Mouse (Mus musculus): ENCODE data around the gene Gm4707. TPM values are rescaled to one million over a fixed set of nuclear protein-coding genes. Genes with fewer than 3 reads are reported as not detected.

The Gm4707 gene
- 0.92 and 1.1 TPM in 2 replicates for total RNA-seq (2014; rRNA removed)
- polyA plus RNA-seq (2012; rRNA removed) = 0.07 TPM in 1 of 2 replicates, not detected in the other

GRCm38 (mm10) chr17:71459818-71460217 lies at the start of gene Gm4707:
Gene Gm4707, minus strand, starts transcription at chr17:71459918.
- Histone ChIP-seq H3K4me1 (ENCODE audit: control insufficient read depth, insufficient read depth, low read length) (no peaks in the 10 kb centered on the region), H3K4me3 (ENCODE audit: insufficient read depth, low read depth, low read length) (no peak within 1 kb of the TSS), H3K79me2 (ENCODE audit: control insufficient read depth, insufficient read depth, low read length) (peaks cover 15% of the 10 kb centered on the region; the same call in 1 of the 2 replicates), H3K27me3 (ENCODE audit: control insufficient read depth, insufficient read depth, low read length) (no peaks in the 10 kb centered on the region), H3K9ac (ENCODE audit: low read depth, low read length) (no peak within 1 kb of the TSS), H3K36me3 (ENCODE audit: control insufficient read depth, insufficient read depth, low read length) (peaks cover 12% of the 10 kb centered on the region), H3K27ac (replicated peaks; ENCODE audit: insufficient read depth, low read depth, low read length) (no peak within 1 kb of the TSS)
- TF ChIP-seq POLR2A (IDR thresholded peaks at IDR 0.05; ENCODE audit: extremely low read depth, insufficient read depth, low read length) (no peak), CTCF (IDR thresholded peaks at IDR 0.05; ENCODE audit: low read depth, low read length) (no peak)
- WGBS = 98% methylated on average over 2 of the region's 2 CpGs
- DNase-seq (ENCODE audit: extremely low read depth, low read depth, low spot score) = no peak

- Histone ChIP-seq H3K9ac (ENCODE audit: low read depth, low read length) (no peak overlapping the region), H3K27me3 (ENCODE audit: control insufficient read depth, insufficient read depth, low read length) (no peaks in the 10 kb centered on the region), H3K4me1 (ENCODE audit: control insufficient read depth, insufficient read depth, low read length) (peaks cover 2% of the 10 kb centered on the region), H3K27ac (replicated peaks; ENCODE audit: insufficient read depth, low read depth, low read length) (no peak overlapping the region), H3K79me2 (ENCODE audit: control insufficient read depth, insufficient read depth, low read length) (no peaks in the 10 kb centered on the region), H3K4me3 (ENCODE audit: insufficient read depth, low read depth, low read length) (no peak overlapping the region), H3K36me3 (ENCODE audit: control insufficient read depth, insufficient read depth, low read length) (no peaks in the 10 kb centered on the region)
- no peak for TF ChIP-seq CTCF (IDR thresholded peaks at IDR 0.05; ENCODE audit: low read depth, low read length)
- TF ChIP-seq POLR2A (IDR thresholded peaks at IDR 0.05; ENCODE audit: extremely low read depth, insufficient read depth, low read length) = no peak
- WGBS = 91% methylated on average over 8 of the region's 8 CpGs
- no peak for DNase-seq (ENCODE audit: extremely low read depth, low read depth, low spot score)
Observed at GRCm38 (mm10) chr17:71506832-71507231, 47.1 kb upstream of the Gm4707 start.

GRCm38 (mm10) chr17:71495784-71496183 lies 36.1 kb upstream of the Gm4707 start:
- 90% methylated on average over 4 of the region's 4 CpGs for WGBS
- Histone ChIP-seq H3K27ac (replicated peaks; ENCODE audit: insufficient read depth, low read depth, low read length) (no peak overlapping the region), H3K36me3 (ENCODE audit: control insufficient read depth, insufficient read depth, low read length) (no peaks in the 10 kb centered on the region), H3K79me2 (ENCODE audit: control insufficient read depth, insufficient read depth, low read length) (no peaks in the 10 kb centered on the region), H3K27me3 (ENCODE audit: control insufficient read depth, insufficient read depth, low read length) (no peaks in the 10 kb centered on the region), H3K4me1 (ENCODE audit: control insufficient read depth, insufficient read depth, low read length) (peaks cover 2% of the 10 kb centered on the region; the same call in 1 of the 2 replicates), H3K4me3 (ENCODE audit: insufficient read depth, low read depth, low read length) (no peak overlapping the region), H3K9ac (ENCODE audit: low read depth, low read length) (no peak overlapping the region)
- TF ChIP-seq POLR2A (IDR thresholded peaks at IDR 0.05; ENCODE audit: extremely low read depth, insufficient read depth, low read length) = no peak
- no peak for TF ChIP-seq CTCF (IDR thresholded peaks at IDR 0.05; ENCODE audit: low read depth, low read length)
- DNase-seq (ENCODE audit: extremely low read depth, low read depth, low spot score) = no peak

GRCm38 (mm10) chr17:71491332-71491686 lies 31.6 kb upstream of the Gm4707 start:
- Histone ChIP-seq H3K9ac (ENCODE audit: low read depth, low read length) (no peak overlapping the region), H3K27ac (replicated peaks; ENCODE audit: insufficient read depth, low read depth, low read length) (no peak overlapping the region), H3K79me2 (ENCODE audit: control insufficient read depth, insufficient read depth, low read length) (no peaks in the 10 kb centered on the region), H3K27me3 (ENCODE audit: control insufficient read depth, insufficient read depth, low read length) (no peaks in the 10 kb centered on the region), H3K4me3 (ENCODE audit: insufficient read depth, low read depth, low read length) (no peak overlapping the region), H3K4me1 (ENCODE audit: control insufficient read depth, insufficient read depth, low read length) (peaks cover 2% of the 10 kb centered on the region; the same call in 1 of the 2 replicates), H3K36me3 (ENCODE audit: control insufficient read depth, insufficient read depth, low read length) (no peaks in the 10 kb centered on the region)
- 18% methylated on average over 4 of the region's 4 CpGs for WGBS
- peak; percentile 49 for DNase-seq (ENCODE audit: extremely low read depth, low read depth, low spot score)
- no peak for TF ChIP-seq CTCF (IDR thresholded peaks at IDR 0.05; ENCODE audit: low read depth, low read length)
- TF ChIP-seq POLR2A (IDR thresholded peaks at IDR 0.05; ENCODE audit: extremely low read depth, insufficient read depth, low read length) = no peak

GRCm38 (mm10) chr17:71490666-71491331 lies 31.1 kb upstream of the Gm4707 start:
- WGBS = 30% methylated on average over 9 of the region's 9 CpGs
- H3K4me3 ChIP-seq (ENCODE audit: insufficient read depth, low read depth, low read length) = no peak overlapping the region
- DNase-seq (ENCODE audit: extremely low read depth, low read depth, low spot score) = no peak

More at GRCm38 (mm10) chr17:71490666-71491331, 31.1 kb upstream of the Gm4707 start:
- Histone ChIP-seq H3K36me3 (ENCODE audit: control insufficient read depth, insufficient read depth, low read length) (no peaks in the 10 kb centered on the region), H3K9ac (ENCODE audit: low read depth, low read length) (no peak overlapping the region), H3K27ac (replicated peaks; ENCODE audit: insufficient read depth, low read depth, low read length) (no peak overlapping the region), H3K27me3 (ENCODE audit: control insufficient read depth, insufficient read depth, low read length) (no peaks in the 10 kb centered on the region), H3K79me2 (ENCODE audit: control insufficient read depth, insufficient read depth, low read length) (no peaks in the 10 kb centered on the region), H3K4me1 (ENCODE audit: control insufficient read depth, insufficient read depth, low read length) (peaks cover 2% of the 10 kb centered on the region; the same call in 1 of the 2 replicates)
- TF ChIP-seq POLR2A (IDR thresholded peaks at IDR 0.05; ENCODE audit: extremely low read depth, insufficient read depth, low read length) = no peak
- TF ChIP-seq CTCF (IDR thresholded peaks at IDR 0.05; ENCODE audit: low read depth, low read length) = no peak
